Mouse (Mus musculus) heart, adult 2 months (tissue): ENCODE data around the gene 4930556J24Rik.

Source experiments
- CTCF ChIP-seq: fragments of 200-600 bp; IDR thresholded peaks from 2 replicates; pipeline ENCODE4 v1.8.1; 2022; ENCODE audit warnings: antibody characterized with exemption, mild to moderate bottlenecking, moderate library complexity
- EP300 ChIP-seq: fragments of 200-500 bp; IDR thresholded peaks from 2 replicates; pipeline ENCODE4 v1.6.1; 2011; ENCODE audit warnings: low read depth, low read length, control low read depth; ENCODE audit not compliant: insufficient read depth
- POLR2A ChIP-seq: fragments of 200-500 bp; IDR thresholded peaks from 2 replicates; pipeline ENCODE4 v1.6.1; 2011; ENCODE audit warnings: mild to moderate bottlenecking, low read depth, low read length, control low read depth; ENCODE audit not compliant: insufficient read depth

GRCm38 (mm10) chr11:3930019-3930418 is 46.6 kb downstream of the 4930556J24Rik start:
- TF ChIP-seq POLR2A (no peak), CTCF (no peak), EP300 (no peak)
